In genomic region chr12:86077322-86077721, GRCm38 (mm10) we compare ENCODE assay signal across 8 mouse cellular contexts. TPM values are rescaled to one million over a fixed set of nuclear protein-coding genes. Genes with fewer than 3 reads are reported as not detected.
A peak's percentile ranks its signal among the peaks of the same experiment; 100 is the strongest.
DNase-seq lines count a peak whose midpoint lies in the region; ATAC-seq and TF ChIP-seq lines count a peak whose summit lies in the region.

No protein-coding gene starts in this region.

- TF ChIP-seq CTCF in testis, adult 2 months (IDR thresholded peaks at IDR 0.05; ENCODE audit: control insufficient read depth, insufficient read depth, insufficient replicate concordance, low read depth, low read length), result no peak
- TF ChIP-seq CTCF in intestine, postnatal 0 days (IDR thresholded peaks at IDR 0.05; ENCODE audit: low read depth), result no peak
- no peak for TF ChIP-seq CTCF in olfactory bulb, adult 2 months (IDR thresholded peaks at IDR 0.05; ENCODE audit: insufficient read depth, low read depth, low read length)

- ATAC-seq in intestine, postnatal 0 days, result no peak
- ATAC-seq in megakaryocyte-erythroid progenitor cell, adult 5-6 weeks (replicated peaks; ENCODE audit: low FRiP score, low TSS enrichment, poor library complexity, severe bottlenecking), result no peak

- H3K9me3 ChIP-seq in intestine, postnatal 0 days (ENCODE audit: control insufficient read depth), result no peaks in the 10 kb centered on the region

- no peaks in the 10 kb centered on the region for H3K36me3 ChIP-seq in testis, adult 2 months (ENCODE audit: control insufficient read depth, insufficient read depth, low read length)
- no peaks in the 10 kb centered on the region for H3K36me3 ChIP-seq in intestine, postnatal 0 days (ENCODE audit: control insufficient read depth, insufficient read depth)

- TF ChIP-seq POLR2A in testis, adult 2 months (IDR thresholded peaks at IDR 0.05; ENCODE audit: control insufficient read depth, low read depth, low read length), result no peak
- no peak for TF ChIP-seq POLR2A in olfactory bulb, adult 2 months (IDR thresholded peaks at IDR 0.05; ENCODE audit: insufficient read depth, low read depth, low read length)

- peak overlapping the region; percentile 27; the same call in 1 of the 2 replicates for H3K27ac ChIP-seq in testis, adult 2 months (ENCODE audit: control insufficient read depth, insufficient read depth, low read depth, low read length)
- H3K27ac ChIP-seq in intestine, postnatal 0 days (ENCODE audit: low read depth, low read length), result no peak overlapping the region; the same call in 1 of the 2 replicates
- H3K27ac ChIP-seq in olfactory bulb, adult 2 months (ENCODE audit: insufficient read depth, low read depth, low read length), result peak overlapping the region; percentile 87

- WGBS in intestine, postnatal 0 days, result 43% methylated on average over 8 of the region's 8 CpGs
- WGBS in olfactory bulb, adult 2 months, result 18% methylated on average over 8 of the region's 8 CpGs

- H3K27me3 ChIP-seq in testis, adult 2 months (ENCODE audit: control insufficient read depth, insufficient read depth, low read length), result peaks cover 5% of the 10 kb centered on the region; the same call in 1 of the 2 replicates
- H3K27me3 ChIP-seq in intestine, postnatal 0 days (replicated peaks; ENCODE audit: control insufficient read depth, insufficient read depth, low read length), result 0 out of 2 replicates have a peak, but pooled peaks cover 7% of the 10 kb centered on the region

- peak; percentile 40 for DNase-seq in cerebellum, adult 11 months
- DNase-seq in cerebellum, adult 8-10 months, result no peak
- DNase-seq in testis, postnatal 14 days (ENCODE audit: low spot score), result no peak
- DNase-seq in thymus, postnatal 36 days, result no peak

- H3K4me3 ChIP-seq in testis, adult 2 months (ENCODE audit: control insufficient read depth, low read depth, low read length), result peak overlapping the region; percentile 9
- H3K4me3 ChIP-seq in intestine, postnatal 0 days (ENCODE audit: low read depth, low read length), result peak overlapping the region; percentile 49
- peak overlapping the region; percentile 80 for H3K4me3 ChIP-seq in olfactory bulb, adult 2 months (ENCODE audit: insufficient read depth, low read depth, low read length)

- peaks cover 16% of the 10 kb centered on the region for H3K4me1 ChIP-seq in testis, adult 2 months (ENCODE audit: control insufficient read depth, insufficient read depth, low read length)
- H3K4me1 ChIP-seq in intestine, postnatal 0 days (replicated peaks; ENCODE audit: control insufficient read depth, insufficient read depth, low read length), result no peaks in the 10 kb centered on the region
- H3K4me1 ChIP-seq in olfactory bulb, adult 2 months (ENCODE audit: control insufficient read depth, insufficient read depth, low read length), result peaks cover 24% of the 10 kb centered on the region

- peak overlapping the region; percentile 87 for H3K4me2 ChIP-seq in intestine, postnatal 0 days (replicated peaks; ENCODE audit: low read depth)

- H3K9ac ChIP-seq in intestine, postnatal 0 days (ENCODE audit: low read depth, low read length), result no peak overlapping the region; the same call in 1 of the 2 replicates

RNA-seq across cellular contexts. Expression of gene Tgfb3, which starts 1.5 kb away (rescaled TPM):
- 4.4 and 5.4 TPM in 2 replicates for polyA plus RNA-seq in testis, adult 2 months (2012; rRNA removed)
- 8.5 and 9.2 TPM in 2 replicates for polyA plus RNA-seq in intestine, postnatal 0 days (2015; fragmentation: Nextera tagmentation; extraction: Ambion mirVana)
- not detected in 2 replicates for polyA plus RNA-seq in olfactory bulb, adult 2 months (2012; ENCODE audit: insufficient read depth, insufficient read length, low replicate concordance, missing spikeins)
- total RNA-seq in megakaryocyte-erythroid progenitor cell, adult 5-6 weeks (2014; fragmentation: Nextera tagmentation), result not detected in 2 replicates
- total RNA-seq in megakaryocyte-erythroid progenitor cell, adult 5-6 weeks (2017), result not detected in 2 replicates

RNA-seq across cellular contexts. Expression of gene Ift43, which starts 5.0 kb away (rescaled TPM):
- 200 and 219 TPM in 2 replicates for polyA plus RNA-seq in testis, adult 2 months (2012; rRNA removed)
- 61.0 and 65.9 TPM in 2 replicates for polyA plus RNA-seq in intestine, postnatal 0 days (2015; fragmentation: Nextera tagmentation; extraction: Ambion mirVana)
- not detected in 2 replicates for polyA plus RNA-seq in olfactory bulb, adult 2 months (2012; ENCODE audit: insufficient read depth, insufficient read length, low replicate concordance, missing spikeins)
- 9.8 TPM in 1 of 2 replicates, not detected in the other for total RNA-seq in megakaryocyte-erythroid progenitor cell, adult 5-6 weeks (2014; fragmentation: Nextera tagmentation)
- not detected in 2 replicates for total RNA-seq in megakaryocyte-erythroid progenitor cell, adult 5-6 weeks (2017)

Comparison
In these comparisons a context has a peak if more than half of its experiments do, and no peak if none do; other contexts are left out.
1. H3K4me3 ChIP-seq: peak in every context shown above with its lines; median percentile 80 in olfactory bulb, adult 2 months; 49 in intestine, postnatal 0 days; 9 in testis, adult 2 months.
2. RNA of gene Ift43, which starts 5.0 kb away (polyA plus RNA-seq): 200 to 219 TPM in testis, adult 2 months and 61.0 to 65.9 TPM in intestine, postnatal 0 days; not detected in olfactory bulb, adult 2 months; every median in the first group is over 10 times any median in the second.